Mouse (Mus musculus): ENCODE measurements around the gene Tsr3. TPM values are rescaled to one million over a fixed set of nuclear protein-coding genes. Genes with fewer than 3 reads are reported as not detected.
"Not testable (repeated sequence)": the region's sequence is repeated elsewhere in the genome, so short reads cannot be mapped to it uniquely, and the experiment has no call there.

The Tsr3 gene
- polyA plus RNA-seq, 1 experiment from 2014 or later = 33.6 TPM

DNA sequence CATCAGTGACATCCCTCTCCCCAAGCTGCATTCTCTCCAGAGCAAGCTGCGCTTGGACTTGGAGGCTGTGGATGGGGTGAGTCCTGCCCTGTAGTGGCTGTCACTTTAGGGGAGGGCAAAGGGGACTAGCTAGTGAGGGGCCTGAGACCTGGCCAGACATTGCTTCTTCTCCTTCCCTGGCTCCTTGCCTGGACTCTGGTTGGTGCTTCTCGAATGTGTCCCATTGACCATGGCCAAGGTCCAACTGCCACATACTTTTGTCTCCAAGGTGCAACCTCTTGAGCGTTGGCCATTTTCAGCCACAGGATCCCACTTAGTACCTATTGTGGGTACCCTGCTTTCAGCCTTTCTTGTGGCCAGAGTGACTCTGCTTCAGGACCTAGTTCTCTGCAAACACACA lies 9.3 kb upstream of the Tsr3 start:
- no peak for ATAC-seq (replicated peaks; ENCODE audit: insufficient number of reproducible peaks, low FRiP score, low TSS enrichment)
- Histone ChIP-seq H3K4me2 (no peak overlapping the region), H3K27me3 (ENCODE audit: control insufficient read depth, insufficient read depth, low read length) (no peaks in the 10 kb centered on the region), H3K9me3 (replicated peaks; ENCODE audit: control insufficient read depth, low read length) (no peaks in the 10 kb centered on the region), H3K36me3 (ENCODE audit: control insufficient read depth, insufficient read depth, low read length) (peaks cover 12% of the 10 kb centered on the region), H3K9ac (ENCODE audit: low read depth, low read length) (no peak overlapping the region), H3K27ac (ENCODE audit: low read depth, low read length) (no peak overlapping the region), H3K4me1 (ENCODE audit: control insufficient read depth, insufficient read depth, low read length) (no peaks in the 10 kb centered on the region), H3K4me3 (ENCODE audit: low read depth, low read length) (no peak overlapping the region)
- WGBS (ENCODE audit: insufficient replicate concordance) = 88% methylated on average over 3 of the region's 3 CpGs

DNA sequence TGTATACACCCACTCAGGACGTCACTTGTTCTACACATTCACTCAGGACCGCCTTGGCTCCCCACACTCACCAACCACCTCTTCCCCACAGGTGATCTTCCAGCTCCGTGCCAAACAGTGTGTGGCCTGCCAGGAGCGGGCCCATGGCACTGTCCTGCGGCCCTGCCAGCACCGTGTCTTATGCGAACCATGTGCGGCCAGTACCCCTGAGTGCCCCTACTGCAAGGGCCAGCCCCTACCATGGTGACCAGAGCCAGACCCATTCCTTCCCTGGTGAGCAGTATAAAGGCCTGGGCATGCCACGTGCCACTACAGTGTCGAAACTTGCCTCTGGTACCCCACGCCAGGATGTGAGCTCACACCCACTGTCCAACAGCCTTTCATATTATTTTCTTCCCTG lies 8.3 kb upstream of the Tsr3 start:
- not testable (repeated sequence) for ATAC-seq (replicated peaks; ENCODE audit: insufficient number of reproducible peaks, low FRiP score, low TSS enrichment); H3K9ac ChIP-seq (ENCODE audit: low read depth, low read length); H3K4me1 ChIP-seq (ENCODE audit: control insufficient read depth, insufficient read depth, low read length); H3K9me3 ChIP-seq (replicated peaks; ENCODE audit: control insufficient read depth, low read length); H3K27me3 ChIP-seq (ENCODE audit: control insufficient read depth, insufficient read depth, low read length); H3K4me3 ChIP-seq (ENCODE audit: low read depth, low read length); H3K27ac ChIP-seq (ENCODE audit: low read depth, low read length); H3K4me2 ChIP-seq
- 92% methylated on average over 5 of the region's 11 CpGs for WGBS (ENCODE audit: insufficient replicate concordance)
- H3K36me3 ChIP-seq (ENCODE audit: control insufficient read depth, insufficient read depth, low read length) = peaks cover 12% of the 10 kb centered on the region

DNA sequence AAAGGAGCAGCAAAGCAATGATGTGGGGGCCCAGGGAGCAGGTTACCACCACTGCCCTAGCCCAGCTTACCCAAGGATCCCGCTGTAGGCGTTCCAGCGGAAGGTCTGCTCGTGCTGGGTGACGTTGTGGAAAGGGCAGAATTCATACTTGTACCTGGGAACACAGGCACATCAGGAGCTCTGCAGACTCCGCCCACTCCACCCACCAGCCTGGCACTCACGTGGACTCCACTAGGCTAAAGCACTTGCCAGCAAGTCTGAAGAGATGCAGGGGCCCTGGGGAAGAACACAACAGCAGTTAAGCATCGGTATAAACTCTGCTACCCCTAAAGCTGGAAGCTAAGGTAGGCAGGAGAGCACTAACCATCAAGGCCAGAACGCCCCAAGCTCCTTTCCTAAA lies 4.3 kb upstream of the Tsr3 start:
- Histone ChIP-seq H3K4me2 (no peak overlapping the region), H3K9me3 (replicated peaks; ENCODE audit: control insufficient read depth, low read length) (no peaks in the 10 kb centered on the region), H3K4me3 (ENCODE audit: low read depth, low read length) (no peak overlapping the region), H3K4me1 (ENCODE audit: control insufficient read depth, insufficient read depth, low read length) (peaks cover 7% of the 10 kb centered on the region), H3K9ac (ENCODE audit: low read depth, low read length) (no peak overlapping the region), H3K36me3 (ENCODE audit: control insufficient read depth, insufficient read depth, low read length) (peaks cover 8% of the 10 kb centered on the region; the same call in 1 of the 2 replicates), H3K27ac (ENCODE audit: low read depth, low read length) (no peak overlapping the region), H3K27me3 (ENCODE audit: control insufficient read depth, insufficient read depth, low read length) (no peaks in the 10 kb centered on the region)
- no peak for ATAC-seq (replicated peaks; ENCODE audit: insufficient number of reproducible peaks, low FRiP score, low TSS enrichment)
- WGBS (ENCODE audit: insufficient replicate concordance) = 89% methylated on average over 9 of the region's 9 CpGs

DNA sequence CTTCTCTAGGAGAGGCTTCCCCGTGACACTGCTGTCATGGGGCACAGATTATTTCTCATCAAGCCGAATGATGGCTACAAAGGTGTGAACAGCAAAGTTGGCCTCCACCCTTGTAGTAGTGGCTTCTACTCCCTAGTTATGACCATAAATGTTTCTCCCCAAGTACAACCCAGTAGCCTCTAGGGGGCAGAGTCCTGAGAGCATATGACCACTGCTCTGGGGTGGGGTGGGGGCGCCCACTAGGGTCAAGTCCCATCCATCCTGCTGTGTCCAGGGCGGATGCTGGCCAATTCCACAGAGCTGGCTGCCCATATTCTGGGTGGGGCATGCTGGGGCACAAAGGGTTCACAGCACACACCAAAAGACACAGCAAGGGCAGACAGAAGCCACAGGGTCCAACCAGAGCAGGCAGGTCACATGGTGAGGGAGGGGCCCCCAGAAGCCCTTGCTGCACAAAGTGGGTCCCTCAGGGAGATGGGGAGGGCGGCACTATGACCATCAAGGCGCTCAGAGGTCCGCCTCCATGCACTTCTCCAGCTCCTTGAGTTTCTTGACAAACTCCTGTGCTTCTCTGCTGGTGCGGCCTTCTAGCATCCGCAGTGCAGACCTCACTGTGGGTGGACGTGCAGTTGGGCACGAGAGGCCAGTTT lies 3.3 kb downstream of the Tsr3 start:
- H3K4me1 ChIP-seq (ENCODE audit: control insufficient read depth, insufficient read depth, low read length) = peaks cover 15% of the 10 kb centered on the region
- H3K4me3 ChIP-seq (ENCODE audit: low read depth, low read length) = no peak overlapping the region
- no peak overlapping the region for H3K27ac ChIP-seq (ENCODE audit: low read depth, low read length)
- H3K9ac ChIP-seq (ENCODE audit: low read depth, low read length) = no peak overlapping the region
- no peak overlapping the region for H3K4me2 ChIP-seq
- WGBS (ENCODE audit: insufficient replicate concordance) = 87% methylated on average over 11 of the region's 11 CpGs
- ATAC-seq (replicated peaks; ENCODE audit: insufficient number of reproducible peaks, low FRiP score, low TSS enrichment) = no peak
- 0 out of 2 replicates have a peak, but pooled peaks cover 6% of the 10 kb centered on the region for H3K27me3 ChIP-seq (ENCODE audit: control insufficient read depth, insufficient read depth, low read length)
- no peaks in the 10 kb centered on the region for H3K9me3 ChIP-seq (replicated peaks; ENCODE audit: control insufficient read depth, low read length)
- peaks cover 4% of the 10 kb centered on the region; the same call in 1 of the 2 replicates for H3K36me3 ChIP-seq (ENCODE audit: control insufficient read depth, insufficient read depth, low read length)

DNA sequence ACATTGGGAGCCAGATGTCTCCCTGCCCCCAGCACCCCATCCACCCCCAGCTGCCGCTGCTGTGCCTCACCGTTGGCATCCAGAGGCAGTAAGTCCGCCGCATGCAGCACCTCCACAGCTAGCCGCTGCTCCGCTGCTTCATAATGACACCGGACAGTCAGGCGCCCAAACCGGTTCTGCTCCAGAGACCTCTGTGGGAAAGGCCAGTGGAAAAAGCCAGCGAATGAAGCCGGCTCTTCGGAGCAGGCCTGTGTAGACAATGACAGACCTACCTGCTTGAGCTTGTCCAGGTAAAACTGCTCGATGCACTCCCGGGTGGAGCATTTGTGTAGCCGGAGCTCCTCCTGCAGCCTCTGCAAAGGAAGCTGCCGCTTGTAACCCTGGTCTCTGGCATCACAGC lies 4.3 kb downstream of the Tsr3 start:
- Histone ChIP-seq H3K9ac (ENCODE audit: low read depth, low read length) (no peak overlapping the region), H3K4me2 (no peak overlapping the region), H3K4me3 (ENCODE audit: low read depth, low read length) (no peak overlapping the region), H3K4me1 (ENCODE audit: control insufficient read depth, insufficient read depth, low read length) (peaks cover 12% of the 10 kb centered on the region), H3K27ac (ENCODE audit: low read depth, low read length) (no peak overlapping the region), H3K9me3 (replicated peaks; ENCODE audit: control insufficient read depth, low read length) (no peaks in the 10 kb centered on the region), H3K27me3 (ENCODE audit: control insufficient read depth, insufficient read depth, low read length) (peaks cover 11% of the 10 kb centered on the region; the same call in 1 of the 2 replicates), H3K36me3 (ENCODE audit: control insufficient read depth, insufficient read depth, low read length) (peaks cover 4% of the 10 kb centered on the region; the same call in 1 of the 2 replicates)
- WGBS (ENCODE audit: insufficient replicate concordance) = 79% methylated on average over 16 of the region's 16 CpGs
- no peak for ATAC-seq (replicated peaks; ENCODE audit: insufficient number of reproducible peaks, low FRiP score, low TSS enrichment)

DNA sequence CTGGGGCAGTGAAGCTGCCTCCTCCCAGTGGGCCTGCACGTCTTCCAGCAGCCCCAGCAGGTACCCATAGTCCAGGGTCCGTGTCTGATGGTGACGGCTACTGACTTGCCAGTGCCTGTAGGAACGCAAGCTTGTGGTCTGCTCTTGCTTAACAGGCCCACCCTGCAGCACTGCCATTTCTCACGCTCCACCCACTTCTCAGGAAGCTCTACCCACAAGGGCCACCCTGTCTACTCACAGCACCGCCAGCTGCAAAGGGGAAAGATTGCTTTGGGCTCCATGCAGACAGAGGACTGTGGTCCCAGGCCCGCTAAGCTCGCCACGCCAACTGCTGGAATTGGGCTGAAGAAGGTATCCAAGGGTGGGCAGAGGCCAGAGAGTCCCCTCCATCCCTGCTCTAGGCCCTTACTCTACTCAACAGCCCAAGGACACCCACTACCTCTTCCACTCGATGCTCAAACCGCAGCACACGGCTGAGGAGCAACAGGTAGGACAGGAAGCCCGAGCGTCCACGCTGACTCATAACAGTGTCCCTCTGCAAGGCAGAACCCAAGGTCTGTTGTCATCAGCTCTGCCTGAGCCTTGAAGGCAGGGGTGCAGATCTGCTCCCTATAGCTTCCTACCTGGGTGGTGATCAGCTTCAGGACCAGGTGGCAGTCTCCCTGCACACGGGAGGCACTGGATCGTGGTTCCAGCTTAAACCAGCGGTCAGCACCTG lies 8.2 kb downstream of the Tsr3 start:
- Histone ChIP-seq H3K9ac (ENCODE audit: low read depth, low read length) (no peak overlapping the region), H3K9me3 (replicated peaks; ENCODE audit: control insufficient read depth, low read length) (no peaks in the 10 kb centered on the region), H3K36me3 (ENCODE audit: control insufficient read depth, insufficient read depth, low read length) (no peaks in the 10 kb centered on the region; the same call in 1 of the 2 replicates), H3K4me2 (no peak overlapping the region), H3K4me1 (ENCODE audit: control insufficient read depth, insufficient read depth, low read length) (no peaks in the 10 kb centered on the region), H3K27ac (ENCODE audit: low read depth, low read length) (no peak overlapping the region), H3K27me3 (ENCODE audit: control insufficient read depth, insufficient read depth, low read length) (peaks cover 32% of the 10 kb centered on the region), H3K4me3 (ENCODE audit: low read depth, low read length) (no peak overlapping the region)
- ATAC-seq (replicated peaks; ENCODE audit: insufficient number of reproducible peaks, low FRiP score, low TSS enrichment) = no peak
- 75% methylated on average over 18 of the region's 18 CpGs for WGBS (ENCODE audit: insufficient replicate concordance)

DNA sequence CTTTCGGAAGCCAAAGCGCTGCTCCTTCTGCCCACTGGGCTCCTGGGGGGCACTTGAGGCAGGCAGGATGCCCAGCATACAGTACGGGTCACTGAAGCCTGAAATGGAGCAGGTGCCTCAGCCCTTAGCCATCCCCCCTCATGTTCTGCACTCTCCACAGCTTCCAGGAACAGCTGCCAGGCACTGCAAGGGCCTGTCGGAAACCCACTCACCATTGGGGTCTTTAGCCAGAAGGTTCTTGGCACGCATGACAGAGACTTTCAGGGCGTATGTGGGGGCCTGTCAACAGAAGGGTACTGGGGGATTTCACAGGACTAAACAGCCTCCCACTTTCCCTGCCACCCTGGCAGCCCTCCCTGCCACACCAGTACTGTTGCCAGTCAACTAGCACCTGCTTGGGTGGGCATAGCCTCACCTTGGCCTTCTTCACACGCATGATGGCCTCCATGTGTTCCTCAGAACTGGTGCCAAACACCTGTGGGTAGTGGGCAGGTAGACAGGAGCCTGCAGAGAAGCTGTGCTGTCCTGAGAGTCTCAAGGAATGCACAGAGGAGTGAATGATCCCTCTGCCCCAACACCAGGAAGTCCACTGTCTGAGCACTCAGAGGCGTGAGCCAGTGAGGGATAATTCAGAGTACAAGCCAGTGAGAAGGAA lies 10.3 kb downstream of the Tsr3 start:
- no peak for ATAC-seq (replicated peaks; ENCODE audit: insufficient number of reproducible peaks, low FRiP score, low TSS enrichment)
- H3K36me3 ChIP-seq (ENCODE audit: control insufficient read depth, insufficient read depth, low read length) = no peaks in the 10 kb centered on the region
- H3K4me1 ChIP-seq (ENCODE audit: control insufficient read depth, insufficient read depth, low read length) = no peaks in the 10 kb centered on the region
- peaks cover 52% of the 10 kb centered on the region for H3K27me3 ChIP-seq (ENCODE audit: control insufficient read depth, insufficient read depth, low read length)
- no peak overlapping the region for H3K9ac ChIP-seq (ENCODE audit: low read depth, low read length)
- no peaks in the 10 kb centered on the region for H3K9me3 ChIP-seq (replicated peaks; ENCODE audit: control insufficient read depth, low read length)
- H3K4me2 ChIP-seq = no peak overlapping the region
- H3K4me3 ChIP-seq (ENCODE audit: low read depth, low read length) = no peak overlapping the region
- H3K27ac ChIP-seq (ENCODE audit: low read depth, low read length) = no peak overlapping the region
- WGBS (ENCODE audit: insufficient replicate concordance) = 67% methylated on average over 8 of the region's 8 CpGs

DNA sequence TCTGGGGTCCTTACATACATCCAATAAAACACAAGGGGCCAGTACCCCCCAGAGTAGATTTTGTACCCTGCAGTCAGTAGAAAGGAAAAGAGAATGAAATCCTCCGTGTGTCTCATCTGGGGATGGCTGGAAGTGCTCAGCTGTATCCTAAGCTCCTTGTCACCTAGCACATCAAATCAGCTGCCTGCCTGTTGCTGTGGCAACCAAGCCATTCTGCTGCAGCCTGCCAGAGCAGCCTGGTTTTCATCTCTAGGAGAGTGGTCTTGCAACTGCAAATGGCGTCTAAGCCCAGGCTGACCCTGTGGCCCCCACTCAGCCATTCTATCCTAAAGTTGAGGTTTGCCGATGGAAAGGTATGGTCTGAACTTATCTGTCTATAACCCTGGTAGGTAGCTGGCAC lies 12.7 kb downstream of the Tsr3 start:
- no peak overlapping the region for H3K4me2 ChIP-seq

More for the DNA sequence above, 12.7 kb downstream of the Tsr3 start:
- no peaks in the 10 kb centered on the region for H3K36me3 ChIP-seq (ENCODE audit: control insufficient read depth, insufficient read depth, low read length)
- H3K4me3 ChIP-seq (ENCODE audit: low read depth, low read length) = no peak overlapping the region
- 44% methylated on average over 3 of the region's 3 CpGs for WGBS (ENCODE audit: insufficient replicate concordance)
- H3K4me1 ChIP-seq (ENCODE audit: control insufficient read depth, insufficient read depth, low read length) = peaks cover 10% of the 10 kb centered on the region
- no peak overlapping the region for H3K9ac ChIP-seq (ENCODE audit: low read depth, low read length)
- no peak for ATAC-seq (replicated peaks; ENCODE audit: insufficient number of reproducible peaks, low FRiP score, low TSS enrichment)
- H3K27me3 ChIP-seq (ENCODE audit: control insufficient read depth, insufficient read depth, low read length) = peaks cover 63% of the 10 kb centered on the region
- no peak overlapping the region for H3K27ac ChIP-seq (ENCODE audit: low read depth, low read length)
- H3K9me3 ChIP-seq (replicated peaks; ENCODE audit: control insufficient read depth, low read length) = no peaks in the 10 kb centered on the region
